Mouse (Mus musculus) neural tube, embryonic 10.5 days (tissue): Measurements from ENCODE around the gene D130043K22Rik.
A peak's percentile ranks its signal among the peaks of the same experiment; 100 is the strongest.
"Not testable (repeated sequence)": the region's sequence is repeated elsewhere in the genome, so short reads cannot be mapped to it uniquely, and the experiment has no call there.

Experiments
- DNase-seq: peaks from one replicate; pipeline ENCODE4 v3.0.0-alpha.2; 2017; ENCODE audit warnings: low spot score; ENCODE audit errors: extremely low spot score

The D130043K22Rik gene

DNA sequence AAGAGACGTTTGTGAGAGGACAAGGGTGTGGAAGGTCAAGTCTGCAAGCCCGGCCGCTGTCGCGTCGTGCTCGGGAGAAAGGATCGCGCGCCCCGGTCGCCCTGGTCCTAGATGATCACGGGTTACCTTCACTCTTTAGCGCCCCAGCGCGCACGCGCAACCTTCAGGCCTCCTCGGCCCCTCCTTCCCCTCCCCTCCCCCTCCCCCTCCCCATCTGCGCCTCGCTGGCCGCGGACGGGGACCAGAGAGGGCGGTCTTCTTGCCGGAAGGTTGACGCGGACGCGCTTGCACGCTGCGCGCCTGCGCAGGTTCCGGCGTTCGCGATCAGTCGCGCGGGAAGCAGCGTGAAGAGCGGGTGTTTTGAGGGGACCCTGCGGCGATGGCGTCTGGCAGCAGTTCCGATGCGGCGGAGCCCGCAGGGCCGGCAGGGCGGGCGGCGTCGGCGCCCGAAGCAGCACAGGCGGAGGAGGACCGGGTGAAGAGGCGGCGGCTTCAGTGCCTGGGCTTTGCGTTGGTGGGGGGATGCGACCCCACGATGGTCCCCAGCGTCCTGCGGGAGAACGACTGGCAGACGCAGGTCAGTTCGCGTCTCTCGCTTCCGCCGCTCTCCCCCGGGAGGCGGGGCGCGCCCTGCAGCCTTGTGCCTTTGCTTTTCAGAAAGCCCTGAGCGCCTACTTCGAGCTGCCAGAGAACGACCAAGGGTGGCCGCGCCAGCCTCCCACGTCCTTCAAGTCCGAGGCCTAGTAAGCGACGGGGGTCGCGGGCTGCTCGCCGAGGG lies 13.4 kb upstream of the D130043K22Rik start, which contains the start of the genes Acot13 and Tdp2:
TSS of gene Acot13 (minus strand) at position 188 of the 778 bp plus-strand sequence.
TSS of gene Tdp2 (plus strand) at position 327 of the 778 bp plus-strand sequence.
- peak; percentile 100 for DNase-seq

GRCm38 (mm10) chr13:24832131-24832810 lies 12.7 kb upstream of the D130043K22Rik start:
- no peak for DNase-seq

- no peak for DNase-seq
These were observed 12.2 kb upstream of the D130043K22Rik start for GRCm38 (mm10) chr13:24832811-24833155.

- DNase-seq: not testable (repeated sequence)
These were observed 7.2 kb upstream of the D130043K22Rik start for GRCm38 (mm10) chr13:24837765-24838164.

DNA sequence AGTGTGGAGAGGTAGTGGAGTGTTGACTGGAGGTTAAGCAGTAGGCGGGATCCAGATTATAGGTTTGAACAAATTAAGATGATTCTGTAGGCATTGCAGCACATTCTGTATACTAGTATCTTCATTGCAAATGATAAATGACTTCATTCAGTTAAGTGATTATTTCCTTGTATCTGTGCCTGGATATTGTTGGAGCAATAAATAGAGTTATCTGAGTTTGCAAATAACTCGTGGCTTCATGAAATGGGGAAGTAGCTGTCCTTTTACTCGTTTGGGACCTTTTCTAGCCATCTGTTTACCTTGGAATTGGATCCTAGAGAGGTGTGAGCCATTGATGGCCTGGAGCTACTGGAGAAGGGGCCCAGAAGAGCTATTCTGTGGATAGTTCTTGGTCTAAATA lies 5.1 kb upstream of the D130043K22Rik start:
- no peak for DNase-seq

GRCm38 (mm10) chr13:24841702-24842101 lies 3.2 kb upstream of the D130043K22Rik start:
- no peak for DNase-seq

GRCm38 (mm10) chr13:24849318-24849717 lies 4.4 kb downstream of the D130043K22Rik start:
- DNase-seq: no peak

DNA sequence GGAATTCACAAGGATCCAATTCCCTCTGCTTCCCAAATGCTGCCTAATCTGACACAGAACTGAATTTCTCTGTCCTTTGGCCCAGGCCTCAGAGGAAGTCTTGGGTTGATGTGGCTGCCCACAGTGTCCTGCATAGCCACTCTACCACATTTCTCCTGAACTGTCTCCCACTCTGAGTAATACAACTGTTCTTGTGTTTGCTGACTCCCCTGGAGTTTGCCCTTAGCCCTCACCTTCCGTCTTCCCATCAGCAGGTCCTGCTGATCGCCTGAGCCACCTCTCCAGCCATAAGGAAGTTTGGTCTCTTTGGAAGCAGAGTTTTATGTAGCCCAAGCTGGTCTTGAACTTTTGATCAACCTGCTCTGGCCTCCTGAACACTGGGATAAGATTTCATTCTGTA lies 7.1 kb downstream of the D130043K22Rik start:
- no peak for DNase-seq

GRCm38 (mm10) chr13:24852570-24852969 lies 7.6 kb downstream of the D130043K22Rik start:
- no peak for DNase-seq

GRCm38 (mm10) chr13:24859115-24859514 lies 14.2 kb downstream of the D130043K22Rik start:
- no peak for DNase-seq

DNA sequence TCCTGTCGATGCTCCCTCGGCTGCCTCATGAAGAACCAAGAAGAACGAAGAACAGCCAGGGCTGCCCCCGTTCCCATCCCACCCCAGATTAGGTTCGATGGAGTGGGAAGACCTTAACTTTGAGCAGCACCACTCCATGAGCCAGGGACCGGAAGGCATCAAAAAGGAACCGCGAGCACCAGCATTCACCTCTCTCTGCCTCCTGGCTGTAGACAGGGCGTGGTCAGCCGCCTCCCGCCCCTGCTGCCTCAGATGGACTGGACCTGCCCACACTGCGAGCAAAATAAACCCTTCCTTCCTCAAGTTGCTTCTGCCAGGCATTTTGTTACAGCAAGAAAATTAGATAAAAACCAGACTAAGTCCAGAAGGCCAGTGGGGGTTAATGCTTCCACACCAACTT lies 16.1 kb downstream of the D130043K22Rik start:
- DNase-seq: no peak

DNA sequence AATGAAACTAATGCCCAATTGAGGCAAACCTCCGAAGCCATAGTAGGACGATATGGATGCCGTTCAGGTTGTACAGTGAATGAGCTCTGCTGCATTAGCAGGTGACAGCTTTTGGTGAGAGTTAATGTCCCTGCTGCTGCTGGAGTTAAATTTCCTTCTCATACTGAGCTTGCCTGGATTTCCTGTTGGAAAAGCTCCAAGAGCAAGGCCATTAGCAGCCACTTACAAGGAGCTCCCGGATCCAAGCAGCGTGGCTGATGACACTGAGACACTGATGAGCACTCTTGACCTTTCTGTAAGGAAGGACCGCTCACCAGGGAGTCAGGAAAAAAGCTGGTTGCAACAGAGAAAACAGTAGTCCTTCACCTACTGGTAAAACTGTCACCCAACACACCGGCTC lies 17.1 kb downstream of the D130043K22Rik start:
- no peak for DNase-seq

- peak; percentile 26 for DNase-seq
These were observed 17.6 kb downstream of the D130043K22Rik start for GRCm38 (mm10) chr13:24862520-24862919.

DNA sequence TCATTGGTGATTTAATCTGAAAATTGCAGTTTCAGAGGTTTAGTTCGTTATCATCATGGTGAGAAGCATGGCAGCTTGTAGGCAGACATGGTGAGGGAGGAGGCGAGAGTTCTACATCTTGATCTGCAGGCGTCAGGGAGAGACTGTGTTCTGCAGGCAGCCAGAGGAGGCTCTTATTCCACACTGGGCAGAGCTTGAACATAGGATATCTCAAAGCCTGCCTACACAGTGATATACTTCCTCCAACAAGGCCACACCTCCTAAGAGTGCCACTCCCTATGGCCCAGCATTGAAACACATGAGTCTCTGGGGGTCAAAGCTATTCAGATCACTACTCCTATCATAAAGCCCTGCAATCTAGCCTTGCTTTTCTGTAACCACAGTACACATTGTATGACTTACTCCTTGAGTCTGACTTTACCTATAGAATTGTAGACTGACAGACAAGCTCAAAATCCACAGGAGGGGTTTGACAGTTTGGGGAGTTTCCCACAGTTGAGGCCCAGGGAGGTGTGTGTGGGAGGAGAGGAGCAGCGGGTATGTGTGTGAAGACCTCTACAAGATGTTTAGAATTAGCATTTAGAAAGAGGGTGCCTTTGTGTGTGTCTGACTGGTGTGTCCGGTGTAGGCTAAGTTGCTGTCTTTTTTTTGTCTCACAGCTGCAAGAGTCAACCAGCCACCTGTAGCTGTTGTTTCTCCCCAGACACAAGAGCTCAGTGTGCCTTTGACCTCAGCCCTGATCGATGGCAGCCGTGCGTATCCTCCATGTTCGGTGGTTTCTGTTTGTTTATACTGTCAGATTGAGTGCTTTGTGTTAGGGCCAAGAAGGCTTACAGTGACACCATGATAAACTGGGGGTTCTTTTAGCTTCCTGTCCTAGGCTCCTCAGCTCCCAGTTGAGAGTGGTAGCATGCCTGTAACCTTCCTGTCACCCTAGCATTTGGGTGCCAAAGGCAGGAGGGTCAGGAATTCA lies 21.8 kb downstream of the D130043K22Rik start:
- DNase-seq: no peak

- no peak for DNase-seq
These were observed 22.9 kb downstream of the D130043K22Rik start for GRCm38 (mm10) chr13:24867789-24868188.

DNA sequence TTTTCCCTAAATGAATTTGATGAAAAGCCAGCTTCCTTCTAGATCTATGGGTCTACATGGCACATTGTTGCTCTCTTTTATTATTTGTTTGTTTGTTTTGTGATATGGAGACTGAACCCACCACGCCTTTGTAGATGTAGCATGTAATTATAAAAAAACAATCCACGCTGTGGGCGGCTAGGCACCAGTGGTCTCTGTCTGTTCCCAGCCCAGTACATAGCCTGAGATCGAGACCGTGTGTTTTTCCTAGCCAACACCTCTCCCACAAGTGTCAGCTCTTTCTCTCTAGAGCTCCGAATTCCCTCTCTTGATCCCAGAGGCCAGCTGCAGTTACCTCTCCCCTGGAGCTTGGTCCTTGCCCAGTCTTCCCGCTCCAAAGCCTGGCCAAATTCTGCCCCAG lies 23.3 kb downstream of the D130043K22Rik start:
- no peak for DNase-seq

GRCm38 (mm10) chr13:24879359-24880040 lies 34.6 kb downstream of the D130043K22Rik start:
- DNase-seq: no peak

- no peak for DNase-seq
These were observed 35.3 kb downstream of the D130043K22Rik start for GRCm38 (mm10) chr13:24880208-24880607.

DNA sequence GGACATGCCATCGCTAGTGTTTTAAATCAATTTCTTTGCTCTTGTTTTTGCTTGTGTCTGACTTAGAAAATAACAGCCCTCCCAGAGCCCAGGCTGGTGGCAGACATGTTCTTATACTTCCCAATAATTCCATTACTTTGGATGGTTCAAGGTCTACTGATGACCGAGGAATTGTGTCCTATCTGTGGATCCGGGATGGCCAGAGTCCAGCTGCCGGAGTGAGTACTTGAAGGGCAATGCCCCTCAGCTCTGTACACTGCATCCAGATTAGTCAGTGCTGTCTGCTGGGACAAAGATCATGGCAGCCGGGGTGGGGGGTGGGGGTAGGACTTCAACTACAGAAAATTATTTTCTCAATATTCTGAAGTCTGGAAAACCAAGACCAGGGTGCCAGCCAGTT lies 35.8 kb downstream of the D130043K22Rik start:
- DNase-seq: no peak

GRCm38 (mm10) chr13:24882411-24882810 lies 37.5 kb downstream of the D130043K22Rik start:
- DNase-seq: no peak

GRCm38 (mm10) chr13:24889554-24889953 lies 44.6 kb downstream of the D130043K22Rik start:
- no peak for DNase-seq
